In genomic region chr14:55660636-55661035, GRCm38 (mm10) we compare ENCODE assay signal across 8 mouse cellular contexts. TPM values are rescaled to one million over a fixed set of nuclear protein-coding genes. Genes with fewer than 3 reads are reported as not detected.
DNase-seq lines count a peak whose midpoint lies in the region; ATAC-seq and TF ChIP-seq lines count a peak whose summit lies in the region.

No protein-coding gene starts in this region.

- no peaks in the 10 kb centered on the region for H3K9me3 ChIP-seq in heart, embryonic 16.5 days (replicated peaks; ENCODE audit: control insufficient read depth, low read length)
- H3K9me3 ChIP-seq in liver, postnatal 0 days (ENCODE audit: low read length): no peaks in the 10 kb centered on the region

- WGBS in heart, embryonic 16.5 days: 45% methylated on average over 2 of the region's 2 CpGs
- 60% methylated on average over 2 of the region's 2 CpGs for WGBS in bone marrow, adult 2 months
- 62% methylated on average over 2 of the region's 2 CpGs for WGBS in liver, postnatal 0 days (ENCODE audit: insufficient replicate concordance)

- peaks cover 27% of the 10 kb centered on the region for H3K4me1 ChIP-seq in heart, embryonic 16.5 days (ENCODE audit: control insufficient read depth, insufficient read depth, low read length)
- H3K4me1 ChIP-seq in bone marrow, adult 2 months (ENCODE audit: control insufficient read depth, insufficient read depth, low read length): no peaks in the 10 kb centered on the region
- H3K4me1 ChIP-seq in liver, postnatal 0 days (ENCODE audit: insufficient read depth): 0 out of 2 replicates have a peak, but pooled peaks cover 5% of the 10 kb centered on the region

- no peak for TF ChIP-seq EP300 in liver, postnatal 0 days (IDR thresholded peaks at IDR 0.05; ENCODE audit: low read depth)

- TF ChIP-seq CTCF in bone marrow, adult 2 months (IDR thresholded peaks at IDR 0.05; ENCODE audit: control insufficient read depth, insufficient read depth, low read length): no peak
- TF ChIP-seq CTCF in liver, postnatal 0 days (IDR thresholded peaks at IDR 0.05; ENCODE audit: low read depth): no peak

- H3K27me3 ChIP-seq in heart, embryonic 16.5 days (ENCODE audit: control insufficient read depth, insufficient read depth, low read length): no peaks in the 10 kb centered on the region
- H3K27me3 ChIP-seq in liver, postnatal 0 days (ENCODE audit: insufficient read depth, low read length): no peaks in the 10 kb centered on the region

- peaks cover 28% of the 10 kb centered on the region for H3K36me3 ChIP-seq in heart, embryonic 16.5 days (ENCODE audit: control insufficient read depth, insufficient read depth)
- peaks cover 23% of the 10 kb centered on the region for H3K36me3 ChIP-seq in liver, postnatal 0 days (replicated peaks; ENCODE audit: insufficient read depth, low read length)

- H3K9ac ChIP-seq in heart, embryonic 16.5 days (ENCODE audit: low read length): no peak overlapping the region
- peak overlapping the region; percentile 85 for H3K9ac ChIP-seq in liver, postnatal 0 days (replicated peaks)

- no peak overlapping the region for H3K27ac ChIP-seq in heart, embryonic 16.5 days (ENCODE audit: low read length)
- 0 out of 2 replicates have a peak overlapping the region, but pooled peaks have one; percentile 69 for H3K27ac ChIP-seq in bone marrow, adult 2 months (ENCODE audit: control insufficient read depth, insufficient read depth, low read depth, low read length, poor library complexity)
- peak overlapping the region; percentile 81 for H3K27ac ChIP-seq in liver, postnatal 0 days (ENCODE audit: low read depth)

- no peak for ATAC-seq in heart, embryonic 16.5 days (replicated peaks; ENCODE audit: extremely low read depth, insufficient read depth, low FRiP score)
- peak; percentile 17; the same call in 1 of the 2 replicates for ATAC-seq in granulocyte monocyte progenitor cell, adult 5-6 weeks (replicated peaks; ENCODE audit: poor library complexity, severe bottlenecking)
- ATAC-seq in liver, postnatal 0 days: no peak

- no peak for TF ChIP-seq POLR2A in bone marrow, adult 2 months (IDR thresholded peaks at IDR 0.05; ENCODE audit: borderline replicate concordance, control insufficient read depth, low read depth, low read length)

- no peak for DNase-seq in heart, adult 11 months
- no peak for DNase-seq in liver, postnatal 0 days
- DNase-seq in retina, postnatal 1 day: no peak
- no peak for DNase-seq in embryo, embryonic 10 days (ENCODE audit: low spot score)
- DNase-seq in ovary, adult 18-20 months (ENCODE audit: low spot score): no peak

- H3K4me2 ChIP-seq in heart, embryonic 16.5 days (ENCODE audit: low read depth, low read length): 0 out of 2 replicates have a peak overlapping the region, but pooled peaks have one; percentile 7
- peak overlapping the region; percentile 82 for H3K4me2 ChIP-seq in liver, postnatal 0 days (ENCODE audit: low read depth, low read length)

- peak overlapping the region; percentile 64 for H3K4me3 ChIP-seq in heart, embryonic 16.5 days (ENCODE audit: low read length)
- peak overlapping the region; percentile 76 for H3K4me3 ChIP-seq in bone marrow, adult 2 months (replicated peaks; ENCODE audit: control insufficient read depth, low read depth, low read length)
- H3K4me3 ChIP-seq in liver, postnatal 0 days (ENCODE audit: low read depth, low read length): peak overlapping the region; percentile 73

RNA-seq across cellular contexts. Expression of gene Mdp1, which starts 0.3 kb away (rescaled TPM):
- 93.7 and 96.5 TPM in 2 replicates for polyA plus RNA-seq in heart, embryonic 16.5 days (2015; fragmentation: Nextera tagmentation; extraction: Ambion mirVana)
- polyA plus RNA-seq in bone marrow, adult 2 months (2011; ENCODE audit: insufficient read depth, insufficient read length, low replicate concordance, missing spikeins): 23.2 and 50.4 TPM in 2 replicates
- 22.9 and 29.3 TPM in 2 replicates for total RNA-seq in granulocyte monocyte progenitor cell, adult 5-6 weeks (2014; fragmentation: Nextera tagmentation)
- total RNA-seq in granulocyte monocyte progenitor cell, adult 5-6 weeks (2017): 21.5 and 22.6 TPM in 2 replicates
- 16.0 and 16.1 TPM in 2 replicates for polyA plus RNA-seq in liver, postnatal 0 days (2015; fragmentation: Nextera tagmentation; extraction: Ambion mirVana)

RNA-seq across cellular contexts. Expression of gene Tssk4, which starts 10.7 kb away (rescaled TPM):
- 0.22 and 0.45 TPM in 2 replicates for polyA plus RNA-seq in heart, embryonic 16.5 days (2015; fragmentation: Nextera tagmentation; extraction: Ambion mirVana)
- 0.77 and 4.0 TPM in 2 replicates for polyA plus RNA-seq in bone marrow, adult 2 months (2011; ENCODE audit: insufficient read depth, insufficient read length, low replicate concordance, missing spikeins)
- total RNA-seq in granulocyte monocyte progenitor cell, adult 5-6 weeks (2014; fragmentation: Nextera tagmentation): 3.0 TPM in 1 of 2 replicates, not detected in the other
- total RNA-seq in granulocyte monocyte progenitor cell, adult 5-6 weeks (2017): 1.1 TPM in 1 of 2 replicates, not detected in the other
- 0.06 and 0.21 TPM in 2 replicates for polyA plus RNA-seq in liver, postnatal 0 days (2015; fragmentation: Nextera tagmentation; extraction: Ambion mirVana)

RNA-seq across cellular contexts. Expression of gene Gmpr2, which starts 11.1 kb away (rescaled TPM):
- polyA plus RNA-seq in heart, embryonic 16.5 days (2015; fragmentation: Nextera tagmentation; extraction: Ambion mirVana): 43.0 and 43.9 TPM in 2 replicates
- polyA plus RNA-seq in bone marrow, adult 2 months (2011; ENCODE audit: insufficient read depth, insufficient read length, low replicate concordance, missing spikeins): 7.3 and 18.3 TPM in 2 replicates
- 33.9 and 37.7 TPM in 2 replicates for total RNA-seq in granulocyte monocyte progenitor cell, adult 5-6 weeks (2014; fragmentation: Nextera tagmentation)
- 47.1 and 57.0 TPM in 2 replicates for total RNA-seq in granulocyte monocyte progenitor cell, adult 5-6 weeks (2017)
- 15.0 and 17.4 TPM in 2 replicates for polyA plus RNA-seq in liver, postnatal 0 days (2015; fragmentation: Nextera tagmentation; extraction: Ambion mirVana)

RNA-seq across cellular contexts. Expression of gene Nedd8, which starts 11.3 kb away (rescaled TPM):
- 444 and 466 TPM in 2 replicates for polyA plus RNA-seq in heart, embryonic 16.5 days (2015; fragmentation: Nextera tagmentation; extraction: Ambion mirVana)
- 173 and 183 TPM in 2 replicates for polyA plus RNA-seq in bone marrow, adult 2 months (2011; ENCODE audit: insufficient read depth, insufficient read length, low replicate concordance, missing spikeins)
- 364 and 474 TPM in 2 replicates for total RNA-seq in granulocyte monocyte progenitor cell, adult 5-6 weeks (2014; fragmentation: Nextera tagmentation)
- total RNA-seq in granulocyte monocyte progenitor cell, adult 5-6 weeks (2017): 274 and 353 TPM in 2 replicates
- 228 and 231 TPM in 2 replicates for polyA plus RNA-seq in liver, postnatal 0 days (2015; fragmentation: Nextera tagmentation; extraction: Ambion mirVana)

RNA-seq across cellular contexts. Expression of gene Tm9sf1, which starts 17.0 kb away (rescaled TPM):
- polyA plus RNA-seq in heart, embryonic 16.5 days (2015; fragmentation: Nextera tagmentation; extraction: Ambion mirVana): 90.8 and 99.0 TPM in 2 replicates
- polyA plus RNA-seq in bone marrow, adult 2 months (2011; ENCODE audit: insufficient read depth, insufficient read length, low replicate concordance, missing spikeins): 37.9 and 46.7 TPM in 2 replicates
- 35.0 and 59.0 TPM in 2 replicates for total RNA-seq in granulocyte monocyte progenitor cell, adult 5-6 weeks (2014; fragmentation: Nextera tagmentation)
- total RNA-seq in granulocyte monocyte progenitor cell, adult 5-6 weeks (2017): 48.6 and 52.9 TPM in 2 replicates
- polyA plus RNA-seq in liver, postnatal 0 days (2015; fragmentation: Nextera tagmentation; extraction: Ambion mirVana): 39.3 and 42.8 TPM in 2 replicates
